Mouse (Mus musculus) embryo, embryonic 11 days (tissue): ENCODE measurements around the gene Ccdc63.
A peak's percentile ranks its signal among the peaks of the same experiment; 100 is the strongest.

ENCODE experiments used
- DNase-seq: peaks from one replicate; pipeline ENCODE4 v3.0.0-alpha.2; 2015

Gene Ccdc63

GRCm38 (mm10) chr5:122115266-122115763, 25.3 kb downstream of the Ccdc63 start:
- no peak for DNase-seq

- DNase-seq: no peak
These were observed 26.4 kb downstream of the Ccdc63 start for GRCm38 (mm10) chr5:122114176-122114575.

- no peak for DNase-seq
These were observed 27.2 kb downstream of the Ccdc63 start for GRCm38 (mm10) chr5:122113450-122113849.

- no peak for DNase-seq
These were observed 28.7 kb downstream of the Ccdc63 start for GRCm38 (mm10) chr5:122111933-122112248.

GRCm38 (mm10) chr5:122111091-122111932, 29.3 kb downstream of the Ccdc63 start:
- no peak for DNase-seq

- DNase-seq: no peak
These were observed 30.0 kb downstream of the Ccdc63 start for GRCm38 (mm10) chr5:122110625-122111024.

GRCm38 (mm10) chr5:122109325-122110060, 31.1 kb downstream of the Ccdc63 start:
- DNase-seq: peak; percentile 44

GRCm38 (mm10) chr5:122108104-122108503, 32.5 kb downstream of the Ccdc63 start:
- no peak for DNase-seq

GRCm38 (mm10) chr5:122106212-122106611, 34.4 kb downstream of the Ccdc63 start:
- DNase-seq: no peak

GRCm38 (mm10) chr5:122104981-122105380, 35.6 kb downstream of the Ccdc63 start:
- DNase-seq: no peak

GRCm38 (mm10) chr5:122104201-122104600, 36.4 kb downstream of the Ccdc63 start:
- no peak for DNase-seq

- DNase-seq: no peak
These were observed 37.5 kb downstream of the Ccdc63 start for GRCm38 (mm10) chr5:122103075-122103474.

GRCm38 (mm10) chr5:122102476-122103050, 38.1 kb downstream of the Ccdc63 start:
- DNase-seq: no peak

- DNase-seq: no peak
These were observed 46.2 kb downstream of the Ccdc63 start for GRCm38 (mm10) chr5:122094439-122094838.

- no peak for DNase-seq
These were observed 46.9 kb downstream of the Ccdc63 start for GRCm38 (mm10) chr5:122093734-122094133.

- no peak for DNase-seq
These were observed 47.8 kb downstream of the Ccdc63 start for GRCm38 (mm10) chr5:122092794-122093193.

GRCm38 (mm10) chr5:122091070-122091469, 49.6 kb downstream of the Ccdc63 start:
- peak; percentile 82 for DNase-seq

GRCm38 (mm10) chr5:122089664-122090063, 51.0 kb downstream of the Ccdc63 start:
- no peak for DNase-seq

- DNase-seq: peak; percentile 87
These were observed 51.7 kb downstream of the Ccdc63 start for GRCm38 (mm10) chr5:122088917-122089316.

GRCm38 (mm10) chr5:122086121-122086520, 54.5 kb downstream of the Ccdc63 start:
- no peak for DNase-seq

- DNase-seq: no peak
These were observed 55.3 kb downstream of the Ccdc63 start for GRCm38 (mm10) chr5:122085291-122085690.

GRCm38 (mm10) chr5:122084470-122084869, 56.2 kb downstream of the Ccdc63 start:
- no peak for DNase-seq

GRCm38 (mm10) chr5:122083282-122083681, 57.3 kb downstream of the Ccdc63 start:
- no peak for DNase-seq

GRCm38 (mm10) chr5:122081471-122081870, 59.2 kb downstream of the Ccdc63 start:
- DNase-seq: no peak
